In genomic region chr14:73116938-73117337, GRCm38 (mm10) we compare ENCODE assay signal across 8 mouse cellular contexts. TPM values are rescaled to one million over a fixed set of nuclear protein-coding genes. Genes with fewer than 3 reads are reported as not detected.
DNase-seq lines count a peak whose midpoint lies in the region; ATAC-seq lines count a peak whose summit lies in the region.

No protein-coding gene starts in this region.

- H3K27ac ChIP-seq in embryonic facial prominence, embryonic 10.5 days (replicated peaks): no peak overlapping the region
- no peak overlapping the region; the same call in none of the 2 replicates for H3K27ac ChIP-seq in heart, embryonic 16.5 days (ENCODE audit: low read length)

- DNase-seq in ovary, adult 18-20 months (ENCODE audit: low spot score): peak; percentile 58
- no peak for DNase-seq in ovary, postnatal 14 days (ENCODE audit: low spot score)
- DNase-seq in embryonic facial prominence, embryonic 10.5 days (ENCODE audit: low spot score): peak; percentile 55
- DNase-seq in left cerebral cortex, adult 9 months (ENCODE audit: low spot score in 2 of 2): peak; percentile 40 to 70
- DNase-seq in lung, postnatal 36 days: peak; percentile 81
- DNase-seq in telencephalon, adult 2 months (ENCODE audit: low read depth, low spot score): peak; percentile 58
- DNase-seq in urinary bladder, adult 2 months (ENCODE audit: low spot score): no peak

- H3K4me2 ChIP-seq in heart, embryonic 16.5 days (ENCODE audit: low read depth, low read length): peak overlapping the region; percentile 57

- peaks cover 33% of the 10 kb centered on the region for H3K4me1 ChIP-seq in embryonic facial prominence, embryonic 10.5 days
- H3K4me1 ChIP-seq in heart, embryonic 16.5 days (ENCODE audit: control insufficient read depth, insufficient read depth, low read length): peaks cover 12% of the 10 kb centered on the region; the same call in 1 of the 2 replicates

- 51% methylated on average over 9 of the region's 9 CpGs for whole genome bisulfite sequencing in embryonic facial prominence, embryonic 10.5 days
- WGBS in heart, embryonic 16.5 days: 38% methylated on average over 9 of the region's 9 CpGs

- H3K36me3 ChIP-seq in embryonic facial prominence, embryonic 10.5 days (replicated peaks): no peaks in the 10 kb centered on the region
- H3K36me3 ChIP-seq in heart, embryonic 16.5 days (ENCODE audit: control insufficient read depth, insufficient read depth): no peaks in the 10 kb centered on the region

- no peak overlapping the region for H3K4me3 ChIP-seq in embryonic facial prominence, embryonic 10.5 days
- H3K4me3 ChIP-seq in heart, embryonic 16.5 days (ENCODE audit: low read length): peak overlapping the region; percentile 30

- peak; percentile 66 for ATAC-seq in heart, embryonic 16.5 days (replicated peaks; ENCODE audit: extremely low read depth, insufficient read depth, low FRiP score)

- H3K9me3 ChIP-seq in embryonic facial prominence, embryonic 10.5 days: no peaks in the 10 kb centered on the region
- 0 out of 2 replicates have a peak, but pooled peaks cover 2% of the 10 kb centered on the region for H3K9me3 ChIP-seq in heart, embryonic 16.5 days (replicated peaks; ENCODE audit: control insufficient read depth, low read length)

- no peaks in the 10 kb centered on the region for H3K27me3 ChIP-seq in embryonic facial prominence, embryonic 10.5 days (replicated peaks; ENCODE audit: low read depth, poor library complexity, severe bottlenecking)
- no peaks in the 10 kb centered on the region for H3K27me3 ChIP-seq in heart, embryonic 16.5 days (ENCODE audit: control insufficient read depth, insufficient read depth, low read length)

- H3K9ac ChIP-seq in heart, embryonic 16.5 days (ENCODE audit: low read length): no peak overlapping the region

RNA-seq across cellular contexts. Expression of gene Rcbtb2, which starts 5.9 kb away (rescaled TPM):
- polyA plus RNA-seq in embryonic facial prominence, embryonic 10.5 days (2016; fragmentation: Nextera tagmentation; extraction: Ambion mirVana): 171 and 180 TPM in 2 replicates
- 62.2 and 77.3 TPM in 2 replicates for polyA plus RNA-seq in heart, embryonic 16.5 days (2015; fragmentation: Nextera tagmentation; extraction: Ambion mirVana)
- polyA plus RNA-seq in urinary bladder, adult 2 months (2012; rRNA removed): 41.3 and 47.1 TPM in 2 replicates

Comparison
In these comparisons a context has a peak if more than half of its experiments do, and no peak if none do; other contexts are left out.
1. DNase-seq: peak in ovary, adult 18-20 months (single experiment), embryonic facial prominence, embryonic 10.5 days (single experiment), left cerebral cortex, adult 9 months (2 of 2), lung, postnatal 36 days (single experiment) and telencephalon, adult 2 months (single experiment); none in ovary, postnatal 14 days (single experiment) and urinary bladder, adult 2 months (single experiment).